Mouse (Mus musculus): ENCODE data around the gene Gm20517. TPM values are rescaled to one million over a fixed set of nuclear protein-coding genes. Genes with fewer than 3 reads are reported as not detected.

Gene Gm20517
- polyA plus RNA-seq, 1 experiment = 1.5 TPM

- TF ChIP-seq TCF12 (IDR thresholded peaks at IDR 0.05; ENCODE audit: insufficient read depth, poor library complexity, severe bottlenecking) (no peak), MYOG (IDR thresholded peaks at IDR 0.05; ENCODE audit: control insufficient read depth in 1 of 3, insufficient read depth in 1 of 3, insufficient read length in 2 of 3, low read depth in 2 of 3) (no peak), MYOD1 (IDR thresholded peaks at IDR 0.05; ENCODE audit: control insufficient read depth in 1 of 3, insufficient read length in 2 of 3, low read depth in 2 of 3) (no peak), POLR2A (IDR thresholded peaks at IDR 0.05; ENCODE audit: insufficient read length, low read depth) (no peak), E2F4 (IDR thresholded peaks at IDR 0.05; ENCODE audit: insufficient read depth) (no peak), CEBPB (IDR thresholded peaks at IDR 0.05; ENCODE audit: insufficient read depth, poor library complexity, severe bottlenecking) (no peak), REST (IDR thresholded peaks at IDR 0.05; ENCODE audit: insufficient read depth, insufficient read length) (no peak), TCF3 (IDR thresholded peaks at IDR 0.05; ENCODE audit: insufficient read length, low read depth) (no peak), USF1 (IDR thresholded peaks at IDR 0.05; ENCODE audit: low read depth) (no peak), SRF (IDR thresholded peaks at IDR 0.05; ENCODE audit: control insufficient read depth, insufficient read length, low read depth) (no peak), POLR2AphosphoS2 (IDR thresholded peaks at IDR 0.05; ENCODE audit: insufficient read length, low read depth) (no peak), MAX (IDR thresholded peaks at IDR 0.05; ENCODE audit: low read depth) (no peak)
- H3K4me2 ChIP-seq (ENCODE audit: low read depth) = no peak overlapping the region
- no peaks in the 10 kb centered on the region for H3K36me3 ChIP-seq (ENCODE audit: control insufficient read depth, insufficient read depth)
- H3K27me3 ChIP-seq (ENCODE audit: control insufficient read depth, insufficient read depth, insufficient read length) = no peaks in the 10 kb centered on the region
- H3K4me3 ChIP-seq = no peak overlapping the region
- H3ac ChIP-seq (ENCODE audit: control insufficient read depth, insufficient read length) = no peak overlapping the region
- H3K79me2 ChIP-seq (ENCODE audit: control insufficient read depth, insufficient read depth) = no peaks in the 10 kb centered on the region
These were observed 53.1 kb downstream of the Gm20517 start for GRCm38 (mm10) chr17:47664474-47664873.

GRCm38 (mm10) chr17:47669166-47669565 lies 57.8 kb downstream of the Gm20517 start:
- Histone ChIP-seq H3K27me3 (ENCODE audit: control insufficient read depth, insufficient read depth, insufficient read length) (no peaks in the 10 kb centered on the region), H3K79me2 (ENCODE audit: control insufficient read depth, insufficient read depth) (no peaks in the 10 kb centered on the region), H3K4me3 (no peak overlapping the region), H3ac (ENCODE audit: control insufficient read depth, insufficient read length) (no peak overlapping the region), H3K36me3 (ENCODE audit: control insufficient read depth, insufficient read depth) (no peaks in the 10 kb centered on the region), H3K4me2 (ENCODE audit: low read depth) (no peak overlapping the region)
- TF ChIP-seq SRF (IDR thresholded peaks at IDR 0.05; ENCODE audit: control insufficient read depth, insufficient read length, low read depth) = no peak

- Histone ChIP-seq H3K79me2 (ENCODE audit: control insufficient read depth, insufficient read depth) (no peaks in the 10 kb centered on the region), H3K36me3 (ENCODE audit: control insufficient read depth, insufficient read depth) (no peaks in the 10 kb centered on the region), H3K4me2 (ENCODE audit: low read depth) (no peak overlapping the region), H3ac (ENCODE audit: control insufficient read depth, insufficient read length) (no peak overlapping the region), H3K4me3 (no peak overlapping the region), H3K27me3 (ENCODE audit: control insufficient read depth, insufficient read depth, insufficient read length) (no peaks in the 10 kb centered on the region)
- TF ChIP-seq SRF (IDR thresholded peaks at IDR 0.05; ENCODE audit: control insufficient read depth, insufficient read length, low read depth) (no peak), CEBPB (IDR thresholded peaks at IDR 0.05; ENCODE audit: insufficient read depth, poor library complexity, severe bottlenecking) (no peak), REST (IDR thresholded peaks at IDR 0.05; ENCODE audit: insufficient read depth, insufficient read length) (no peak), POLR2AphosphoS2 (IDR thresholded peaks at IDR 0.05; ENCODE audit: insufficient read length, low read depth) (no peak), E2F4 (IDR thresholded peaks at IDR 0.05; ENCODE audit: insufficient read depth) (no peak), MYOD1 (IDR thresholded peaks at IDR 0.05; ENCODE audit: control insufficient read depth in 1 of 3, insufficient read length in 2 of 3, low read depth in 2 of 3) (no peak), POLR2A (IDR thresholded peaks at IDR 0.05; ENCODE audit: insufficient read length, low read depth) (no peak), TCF3 (IDR thresholded peaks at IDR 0.05; ENCODE audit: insufficient read length, low read depth) (no peak), MAX (IDR thresholded peaks at IDR 0.05; ENCODE audit: low read depth) (no peak), TCF12 (IDR thresholded peaks at IDR 0.05; ENCODE audit: insufficient read depth, poor library complexity, severe bottlenecking) (no peak), MYOG (IDR thresholded peaks at IDR 0.05; ENCODE audit: control insufficient read depth in 1 of 3, insufficient read depth in 1 of 3, insufficient read length in 2 of 3, low read depth in 2 of 3) (no peak), USF1 (IDR thresholded peaks at IDR 0.05; ENCODE audit: low read depth) (no peak)
These were observed 60.6 kb downstream of the Gm20517 start for GRCm38 (mm10) chr17:47671988-47672310.

- no peak overlapping the region for H3K4me2 ChIP-seq (ENCODE audit: low read depth)
- no peak overlapping the region for H3ac ChIP-seq (ENCODE audit: control insufficient read depth, insufficient read length)
- no peak overlapping the region for H3K4me3 ChIP-seq
- no peaks in the 10 kb centered on the region for H3K36me3 ChIP-seq (ENCODE audit: control insufficient read depth, insufficient read depth)
- H3K27me3 ChIP-seq (ENCODE audit: control insufficient read depth, insufficient read depth, insufficient read length) = no peaks in the 10 kb centered on the region
- H3K79me2 ChIP-seq (ENCODE audit: control insufficient read depth, insufficient read depth) = no peaks in the 10 kb centered on the region
- no peak for TF ChIP-seq TCF3 (IDR thresholded peaks at IDR 0.05; ENCODE audit: insufficient read length, low read depth)
- TF ChIP-seq POLR2A (IDR thresholded peaks at IDR 0.05; ENCODE audit: insufficient read length, low read depth) = no peak
- no peak for TF ChIP-seq CEBPB (IDR thresholded peaks at IDR 0.05; ENCODE audit: insufficient read depth, poor library complexity, severe bottlenecking)
- TF ChIP-seq REST (IDR thresholded peaks at IDR 0.05; ENCODE audit: insufficient read depth, insufficient read length) = no peak
- TF ChIP-seq TCF12 (IDR thresholded peaks at IDR 0.05; ENCODE audit: insufficient read depth, poor library complexity, severe bottlenecking) = no peak
- no peak for TF ChIP-seq MYOG (IDR thresholded peaks at IDR 0.05; ENCODE audit: control insufficient read depth in 1 of 3, insufficient read depth in 1 of 3, insufficient read length in 2 of 3, low read depth in 2 of 3)
- TF ChIP-seq POLR2AphosphoS2 (IDR thresholded peaks at IDR 0.05; ENCODE audit: insufficient read length, low read depth) = no peak
- TF ChIP-seq E2F4 (IDR thresholded peaks at IDR 0.05; ENCODE audit: insufficient read depth) = no peak
- no peak for TF ChIP-seq SRF (IDR thresholded peaks at IDR 0.05; ENCODE audit: control insufficient read depth, insufficient read length, low read depth)
- TF ChIP-seq MAX (IDR thresholded peaks at IDR 0.05; ENCODE audit: low read depth) = no peak
- TF ChIP-seq USF1 (IDR thresholded peaks at IDR 0.05; ENCODE audit: low read depth) = no peak
- TF ChIP-seq MYOD1 (IDR thresholded peaks at IDR 0.05; ENCODE audit: control insufficient read depth in 1 of 3, insufficient read length in 2 of 3, low read depth in 2 of 3) = no peak
These were observed 61.1 kb downstream of the Gm20517 start for GRCm38 (mm10) chr17:47672311-47673111.
